Mouse (Mus musculus): Measurements from ENCODE around the gene Mucl3.

Mucl3 gene

GRCm38 (mm10) chr17:35635202-35635601 is 8.3 kb downstream of the Mucl3 start:
- no peak for DNase-seq

GRCm38 (mm10) chr17:35633992-35634391 is 9.5 kb downstream of the Mucl3 start:
- DNase-seq: peak; percentile 49

- no peak for DNase-seq
Measured at GRCm38 (mm10) chr17:35626537-35626936, 17.0 kb downstream of the Mucl3 start, which contains the start of gene Gm9573. TSS of gene Gm9573 (minus strand) at chr17:35626637.

GRCm38 (mm10) chr17:35617127-35617526 is 26.4 kb downstream of the Mucl3 start:
- DNase-seq: no peak

- DNase-seq: no peak
Measured at GRCm38 (mm10) chr17:35601736-35602354, 41.6 kb downstream of the Mucl3 start.

GRCm38 (mm10) chr17:35601249-35601648 is 42.2 kb downstream of the Mucl3 start, which contains the start of gene Sfta2:
TSS of gene Sfta2 (plus strand) at chr17:35601549.
- DNase-seq: no peak

- DNase-seq: no peak
Measured at GRCm38 (mm10) chr17:35597399-35597798, 46.1 kb downstream of the Mucl3 start.

- DNase-seq: no peak
Measured at GRCm38 (mm10) chr17:35594456-35594855, 49.0 kb downstream of the Mucl3 start.

- DNase-seq: no peak
Measured at GRCm38 (mm10) chr17:35593786-35594185, 49.7 kb downstream of the Mucl3 start.

GRCm38 (mm10) chr17:35592131-35592530 is 51.4 kb downstream of the Mucl3 start:
- no peak for DNase-seq

GRCm38 (mm10) chr17:35591731-35592130 is 51.8 kb downstream of the Mucl3 start:
- no peak for DNase-seq

- DNase-seq: no peak
Measured at GRCm38 (mm10) chr17:35591219-35591578, 52.3 kb downstream of the Mucl3 start.

- peak; percentile 42 for DNase-seq
Measured at GRCm38 (mm10) chr17:35590410-35591218, 52.9 kb downstream of the Mucl3 start.

- DNase-seq: no peak
Measured at GRCm38 (mm10) chr17:35588387-35588786, 55.1 kb downstream of the Mucl3 start.

- DNase-seq: no peak
Measured at GRCm38 (mm10) chr17:35587291-35587690, 56.2 kb downstream of the Mucl3 start.

All from kidney, adult 11 months (tissue).